Mouse (Mus musculus): ENCODE data around the gene Id3.
A peak's percentile ranks its signal among the peaks of the same experiment; 100 is the strongest.

Gene Id3

DNA sequence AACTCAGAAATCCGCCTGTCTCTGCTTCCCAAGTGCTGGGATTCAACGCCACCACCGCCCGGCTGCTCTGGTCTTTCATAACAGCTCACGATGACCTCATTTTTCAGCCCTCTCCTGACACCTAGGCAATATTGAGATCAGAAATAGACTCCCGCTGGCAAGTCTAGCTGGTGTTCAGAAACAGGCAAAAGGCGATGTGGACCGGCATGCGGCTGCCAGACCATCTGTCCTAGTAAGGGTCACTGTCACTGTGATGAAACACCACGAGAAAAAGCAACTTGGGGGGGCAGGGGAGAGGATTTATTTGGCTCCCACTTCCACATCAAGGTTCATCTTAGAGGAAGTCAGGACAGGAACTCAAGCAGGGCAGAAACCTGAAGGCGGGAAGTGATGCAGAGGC is 17.8 kb upstream of the Id3 start:
- DNase-seq, result no peak

GRCm38 (mm10) chr4:136126019-136126418 is 17.3 kb upstream of the Id3 start:
- DNase-seq, result no peak

- DNase-seq, result no peak
Observed at GRCm38 (mm10) chr4:136127670-136128069, 15.6 kb upstream of the Id3 start.

DNA sequence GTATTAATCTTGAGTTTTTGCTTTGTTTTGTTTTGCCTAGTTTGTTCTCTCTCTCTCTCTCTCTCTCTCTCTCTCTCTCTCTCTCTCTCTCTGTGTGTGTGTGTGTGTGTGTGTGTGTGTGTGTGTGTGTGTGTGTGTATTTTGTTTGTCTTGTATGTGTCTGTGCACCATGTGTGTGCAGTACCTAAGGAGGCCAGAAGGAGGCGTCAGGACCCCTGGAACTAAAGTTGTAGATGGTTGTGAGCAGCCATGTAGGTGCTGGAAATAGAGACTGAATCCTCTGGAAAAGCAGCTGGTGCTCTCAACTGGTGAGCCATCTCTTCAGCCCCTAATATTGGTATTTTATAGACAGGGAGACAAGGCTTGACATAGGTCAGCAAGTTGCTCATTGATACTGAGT is 13.5 kb upstream of the Id3 start:
- no peak for DNase-seq

DNA sequence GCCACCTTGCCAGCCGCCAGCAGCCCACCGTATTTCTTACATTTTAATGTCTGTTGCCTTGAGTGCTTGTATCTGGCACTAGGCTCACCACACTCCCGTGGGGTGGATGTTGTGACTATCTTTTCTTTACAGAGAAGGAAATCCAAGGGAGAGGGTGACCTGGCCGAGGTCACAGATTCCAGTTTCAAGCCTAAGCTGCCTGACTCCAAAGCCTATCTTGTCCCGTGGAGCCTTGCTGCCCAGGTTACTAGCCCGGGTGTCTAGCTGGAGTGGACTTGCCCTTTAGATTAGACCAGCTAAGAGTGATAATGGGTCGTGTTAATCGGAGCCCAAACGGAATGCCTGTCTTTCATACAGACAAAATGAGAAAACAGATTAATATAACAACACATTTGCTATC is 9.5 kb upstream of the Id3 start:
- DNase-seq, result no peak

GRCm38 (mm10) chr4:136134418-136134977 is 8.8 kb upstream of the Id3 start:
- no peak for DNase-seq

GRCm38 (mm10) chr4:136134978-136135873 is 8.1 kb upstream of the Id3 start:
- DNase-seq, result peak; percentile 48

GRCm38 (mm10) chr4:136135874-136136728 is 7.2 kb upstream of the Id3 start:
- no peak for DNase-seq

DNA sequence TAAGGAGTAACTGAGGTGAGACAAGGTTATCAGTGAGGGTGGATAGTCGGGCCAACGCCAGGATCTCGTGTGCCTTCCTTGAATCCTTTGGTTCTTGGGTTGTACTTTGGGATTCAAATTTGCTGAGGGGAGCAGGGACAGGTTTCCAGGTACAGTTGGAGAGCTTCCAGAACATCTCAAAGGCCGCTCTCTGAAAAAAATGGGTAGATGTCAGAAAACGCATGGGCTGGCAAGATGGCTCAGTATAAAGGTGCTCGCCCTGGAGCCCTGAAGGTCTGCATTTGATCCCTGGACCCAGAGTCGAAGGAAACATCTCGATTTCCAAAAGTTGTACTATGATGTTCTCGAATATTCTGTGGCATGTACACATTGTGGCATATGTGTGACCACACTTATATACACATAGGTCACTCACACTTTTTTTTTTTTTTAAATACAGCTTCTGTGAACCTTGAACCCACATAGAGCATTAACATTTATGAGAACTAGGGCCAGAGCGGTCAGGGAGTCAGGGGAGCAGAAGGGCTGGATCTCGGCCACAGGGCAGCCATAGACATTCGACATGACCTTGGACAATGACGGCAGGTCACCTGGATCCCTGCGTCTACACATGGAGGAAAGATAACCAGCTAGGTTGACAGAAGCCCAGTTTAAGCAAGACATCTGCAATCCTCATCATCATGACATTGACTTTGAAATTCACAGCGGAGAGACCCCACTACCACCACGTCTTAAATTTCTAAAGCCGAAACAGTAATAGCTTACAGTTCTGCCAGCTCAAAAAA is 3.8 kb upstream of the Id3 start:
- no peak for DNase-seq

DNA sequence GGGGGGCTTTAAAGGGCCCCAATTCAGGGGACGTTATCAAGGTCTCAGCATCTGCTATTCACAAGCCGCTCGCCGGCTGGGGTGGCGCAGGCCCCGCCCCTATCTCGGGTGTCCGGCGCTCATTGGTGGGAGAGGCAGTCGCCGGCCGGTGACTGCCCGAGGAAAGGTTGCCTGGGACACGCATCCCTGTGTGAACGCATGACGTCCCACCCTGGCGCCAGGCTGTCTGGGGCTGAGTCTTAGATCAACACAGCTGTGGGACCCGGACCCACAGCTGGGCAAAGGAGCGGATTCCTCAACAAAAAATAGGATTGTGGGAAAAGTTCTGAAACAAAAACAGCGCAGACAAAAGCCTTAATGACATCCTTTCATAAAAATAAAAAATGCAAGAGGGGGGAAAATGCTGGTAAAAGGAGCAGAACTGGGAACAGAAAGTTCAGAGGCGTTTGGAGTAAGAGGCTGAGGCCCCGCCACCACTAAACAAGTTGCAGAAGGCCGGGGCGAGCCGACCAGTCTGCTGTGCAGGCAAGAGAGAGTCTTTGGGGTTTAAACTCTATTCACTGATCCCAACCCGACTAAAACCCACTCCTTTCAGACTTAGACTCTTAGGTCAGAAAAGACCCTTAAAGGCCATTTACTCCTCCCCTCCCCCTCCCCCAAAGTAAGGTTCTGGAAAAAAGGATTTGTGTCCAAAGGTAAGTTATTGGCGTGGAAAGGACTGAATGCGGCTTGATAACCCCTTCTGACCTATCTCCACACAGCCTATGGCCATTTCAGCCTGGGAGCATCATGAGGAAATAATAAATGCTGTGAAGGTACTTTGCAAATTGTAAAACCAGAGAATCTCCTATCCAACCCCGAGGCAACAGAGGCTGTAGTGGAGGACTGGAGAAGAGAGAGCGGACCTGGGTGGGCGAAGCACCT is 2.7 kb upstream of the Id3 start:
- DNase-seq, result peak; percentile 74

DNA sequence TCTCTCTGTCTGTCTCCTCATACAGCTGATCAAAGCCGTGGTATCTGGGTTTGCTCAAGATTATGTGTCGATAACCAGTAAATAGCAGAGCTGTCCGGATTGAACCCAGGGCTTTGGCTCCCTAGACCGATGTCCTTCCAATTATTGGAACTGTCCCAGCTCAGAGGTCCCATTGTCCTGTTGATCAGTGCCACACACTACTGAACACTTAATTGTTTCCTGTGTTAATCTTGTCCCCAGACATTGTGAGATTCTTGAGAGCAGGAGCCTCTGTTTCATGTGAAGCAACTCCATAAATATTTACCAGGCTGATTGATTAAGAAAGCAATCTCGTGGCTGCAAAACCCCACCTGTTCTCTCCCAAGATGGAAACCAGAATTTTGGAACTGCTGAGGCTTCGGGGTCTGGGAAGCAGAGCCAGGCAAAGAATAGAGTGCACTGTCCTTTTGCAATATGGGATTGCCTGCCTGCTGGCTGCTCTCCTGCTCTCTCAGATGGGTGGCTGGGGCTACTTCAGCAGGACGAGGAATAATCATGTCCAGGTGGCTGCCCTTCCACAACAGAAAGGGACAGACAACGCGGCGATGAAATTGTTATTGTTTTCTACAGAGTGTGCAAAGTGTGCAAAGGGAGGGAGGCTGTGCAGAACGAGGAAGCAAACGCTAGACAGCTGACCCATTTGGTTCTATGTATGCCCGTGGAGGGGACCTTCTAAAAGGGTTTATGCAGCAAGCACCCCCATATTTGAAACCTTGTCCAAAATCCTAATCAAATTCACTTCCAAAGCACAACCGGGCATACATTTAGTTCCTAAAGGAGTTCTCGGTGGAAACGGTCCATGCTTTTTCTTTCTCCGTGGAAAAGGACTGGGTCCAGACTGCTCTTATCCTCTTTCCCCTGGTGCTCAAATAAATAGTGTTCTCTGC is 767 bp upstream of the Id3 start:
- DNase-seq, result no peak

DNA sequence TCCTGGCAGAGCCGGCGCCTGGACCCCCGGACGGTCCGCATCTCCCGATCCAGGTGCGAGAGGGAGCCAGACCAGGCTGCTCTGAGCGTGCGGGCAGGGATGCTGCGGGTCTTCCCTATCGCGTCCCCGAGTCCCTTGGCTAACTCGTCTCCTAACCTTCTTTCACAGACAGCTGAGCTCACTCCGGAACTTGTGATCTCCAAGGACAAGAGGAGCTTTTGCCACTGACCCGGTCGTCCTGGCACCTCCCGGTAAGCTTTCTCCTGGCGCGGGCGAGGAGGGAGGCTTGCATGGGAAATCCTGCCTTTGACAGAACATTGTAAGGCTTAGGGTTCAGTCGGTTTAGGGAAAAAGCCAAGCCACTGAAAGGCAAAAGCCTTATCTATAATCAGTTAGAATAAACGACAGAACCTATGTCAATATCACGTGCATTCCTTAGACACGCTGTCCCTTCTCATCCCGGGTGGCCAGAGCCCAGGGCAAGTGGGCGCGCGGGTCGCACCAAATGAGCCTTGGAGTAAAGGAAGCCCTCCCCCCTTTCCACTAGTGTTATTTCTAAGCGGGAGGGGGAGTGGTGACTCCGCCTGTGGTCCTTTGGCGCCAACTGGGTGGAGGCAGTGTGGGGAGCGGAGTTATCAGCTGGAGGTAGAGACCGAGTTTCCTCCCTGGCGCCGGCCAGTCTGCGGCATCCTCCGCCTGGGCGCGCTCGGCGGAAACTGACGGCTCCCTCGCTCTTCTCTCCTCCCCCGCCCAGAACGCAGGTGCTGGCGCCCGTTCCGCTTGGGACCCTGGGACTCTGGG is 1.0 kb downstream of the Id3 start:
- DNase-seq, result peak; percentile 40

DNA sequence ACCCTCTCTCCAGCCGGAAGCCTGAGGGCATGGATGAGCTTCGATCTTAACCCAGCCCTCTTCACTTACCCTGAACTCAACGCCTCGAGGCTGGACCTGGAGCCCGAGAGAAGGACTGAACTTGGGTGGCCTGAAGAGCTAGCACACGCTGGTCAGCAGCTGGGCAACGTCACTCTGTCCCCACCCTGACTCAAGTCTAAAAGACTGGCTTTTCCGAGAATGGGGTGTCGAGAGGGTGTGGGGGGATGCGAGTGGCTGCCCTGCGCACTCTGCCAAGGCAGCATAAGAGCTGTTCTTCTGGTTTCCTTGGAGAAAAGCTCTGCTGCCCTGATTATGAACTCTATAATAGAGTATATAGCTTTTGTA is 1.6 kb downstream of the Id3 start:
- DNase-seq, result no peak

- DNase-seq, result no peak
Observed at GRCm38 (mm10) chr4:136145362-136145885, 2.1 kb downstream of the Id3 start.

GRCm38 (mm10) chr4:136145991-136146711 is 2.9 kb downstream of the Id3 start:
- no peak for DNase-seq

DNA sequence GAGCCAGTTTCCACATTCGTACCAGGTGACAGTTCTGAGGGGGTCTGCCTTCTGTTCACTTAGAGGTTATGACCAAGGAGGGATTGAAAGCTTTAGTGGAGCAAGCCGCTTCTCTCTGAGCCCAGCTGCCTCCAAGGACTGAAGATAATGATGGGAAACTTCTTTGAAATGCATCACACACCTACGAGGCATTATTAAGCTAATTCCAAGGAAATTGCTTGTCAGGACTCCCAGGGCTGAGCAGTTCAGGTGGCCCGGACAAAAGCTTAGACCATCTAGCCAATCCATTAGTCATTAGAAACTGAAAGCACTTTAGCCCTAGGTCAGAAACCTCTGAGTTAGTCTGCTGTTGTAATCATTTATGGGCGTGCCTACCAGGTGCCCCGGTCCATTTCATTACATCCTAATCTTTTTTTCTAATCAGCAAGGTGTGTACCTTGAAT is 3.4 kb downstream of the Id3 start:
- no peak for DNase-seq

DNA sequence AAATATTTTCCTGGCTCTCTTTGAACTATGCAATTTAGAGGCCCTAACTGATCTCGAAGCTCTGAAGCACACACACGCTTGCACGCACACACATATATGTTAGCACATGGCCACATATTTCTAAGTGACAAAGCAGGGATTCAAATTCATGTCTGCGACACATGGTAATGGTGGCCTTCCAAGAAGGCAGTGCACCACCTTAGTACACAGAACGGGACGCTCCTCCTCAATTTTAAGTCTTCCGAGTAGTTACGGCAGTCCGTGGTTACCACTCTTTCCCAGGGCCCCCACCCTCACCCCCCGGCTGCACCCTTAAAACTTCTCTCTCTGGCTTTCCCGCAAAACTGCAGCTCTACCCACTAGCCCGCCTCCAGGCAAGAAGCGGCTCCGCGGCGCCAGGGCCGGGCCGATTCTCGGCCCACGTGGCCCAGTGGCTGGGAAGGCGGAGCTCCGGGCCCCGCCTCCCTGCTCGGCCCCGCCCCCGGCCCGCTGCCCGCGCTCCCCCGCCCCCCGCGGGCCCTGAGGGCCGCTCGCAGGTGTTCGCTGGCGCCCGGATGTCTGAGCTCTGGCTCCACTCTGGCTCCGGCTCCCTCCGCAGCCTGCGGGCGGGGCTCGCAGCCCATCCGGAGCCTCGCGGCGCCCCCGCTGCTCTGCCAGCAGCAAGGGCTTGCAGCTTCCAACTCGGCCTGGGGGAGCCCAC is 4.3 kb downstream of the Id3 start:
- peak; percentile 75 for DNase-seq

Data from right cerebral cortex, postnatal 25 days (tissue).